ENCODE assay signal across 13 mouse cellular contexts in the genomic region with DNA sequence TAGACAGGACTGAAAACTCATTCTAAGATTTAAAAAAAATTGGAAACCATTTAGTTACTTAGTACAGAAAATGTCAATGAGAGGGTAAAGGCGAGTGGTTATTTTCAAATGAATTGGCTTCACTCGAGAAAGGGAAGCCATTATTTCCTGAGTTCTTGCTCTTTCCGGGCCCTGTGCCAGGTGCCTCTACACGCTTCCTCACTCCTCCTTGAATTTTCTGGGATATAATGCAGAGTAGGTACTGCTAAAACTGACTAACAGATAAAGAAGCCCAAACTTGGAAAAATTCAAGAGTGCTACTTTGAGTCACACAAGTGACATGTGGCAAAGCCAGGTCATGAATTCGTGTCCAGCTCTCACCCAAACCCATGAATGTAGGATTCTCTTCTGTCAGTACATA.
DNase-seq lines count a peak whose midpoint lies in the region; ATAC-seq and TF ChIP-seq lines count a peak whose summit lies in the region.
"Had no signal": no experiment of that assay in that cellular context is flagged by ENCODE, and none has a peak within 500 bp of the region (broad histone marks: within the 10 kb centered on the region; RNA-seq: fewer than 3 reads in every experiment).

No protein-coding gene starts in this region.

- no peak overlapping the region for H3K27ac ChIP-seq in kidney, adult 2 months (ENCODE audit: insufficient read depth, low read depth, low read length)
- H3K27ac ChIP-seq in stomach, embryonic 14.5 days (ENCODE audit: low read length), result no peak overlapping the region
- no peak overlapping the region for H3K27ac ChIP-seq in stomach, postnatal 0 days (replicated peaks)
- H3K27ac ChIP-seq: gastrocnemius, adult 2 months; hindbrain, embryonic 10.5 days; liver, embryonic 14.5 days had no signal

- no peak for TF ChIP-seq POLR2A in kidney, adult 2 months (IDR thresholded peaks at IDR 0.05; ENCODE audit: low read depth, low read length)

- H3K27me3 ChIP-seq in kidney, adult 2 months (replicated peaks; ENCODE audit: control insufficient read depth, insufficient read depth, low read length), result no peaks in the 10 kb centered on the region
- no peaks in the 10 kb centered on the region for H3K27me3 ChIP-seq in stomach, embryonic 14.5 days (ENCODE audit: control insufficient read depth, insufficient read depth, low read length)
- H3K27me3 ChIP-seq in stomach, postnatal 0 days (ENCODE audit: control insufficient read depth, insufficient read depth, low read length), result no peaks in the 10 kb centered on the region

- no peak for DNase-seq in frontal cortex, postnatal 14 days (ENCODE audit: low spot score in 2 of 2)
- peak; percentile 34 to 39 for DNase-seq in kidney, postnatal 4 days
- DNase-seq in kidney, adult 2 months, result no peak
- DNase-seq in stomach, postnatal 0 days (ENCODE audit: low spot score), result no peak
- DNase-seq in right cerebral cortex, postnatal 4 days, result peak; percentile 15
- DNase-seq: adrenal gland, postnatal 36 days; embryo, embryonic 11 days; gastrocnemius, adult 2 months; layer of hippocampus, postnatal 36 days had no signal

- no peaks in the 10 kb centered on the region for H3K4me1 ChIP-seq in kidney, adult 2 months (ENCODE audit: control insufficient read depth, insufficient read depth, low read length)
- H3K4me1 ChIP-seq in stomach, embryonic 14.5 days (ENCODE audit: control insufficient read depth, insufficient read depth, low read length), result no peaks in the 10 kb centered on the region
- H3K4me1 ChIP-seq in stomach, postnatal 0 days (replicated peaks; ENCODE audit: control insufficient read depth, insufficient read depth), result no peaks in the 10 kb centered on the region
- H3K4me1 ChIP-seq: hindbrain, embryonic 10.5 days had no signal

- no peak overlapping the region for H3K4me2 ChIP-seq in stomach, embryonic 14.5 days (replicated peaks; ENCODE audit: low read depth, low read length)
- no peak overlapping the region for H3K4me2 ChIP-seq in stomach, postnatal 0 days (replicated peaks; ENCODE audit: low read depth)

- H3K36me3 ChIP-seq in kidney, adult 2 months (ENCODE audit: control insufficient read depth, insufficient read depth, low read length), result no peaks in the 10 kb centered on the region
- H3K36me3 ChIP-seq in stomach, embryonic 14.5 days (ENCODE audit: control insufficient read depth, insufficient read depth, low read length), result no peaks in the 10 kb centered on the region
- no peaks in the 10 kb centered on the region for H3K36me3 ChIP-seq in stomach, postnatal 0 days (ENCODE audit: control insufficient read depth, insufficient read depth, low read length)
- H3K36me3 ChIP-seq: hindbrain, embryonic 10.5 days had no signal

- TF ChIP-seq EP300 in stomach, postnatal 0 days (optimal IDR thresholded peaks at IDR 0.05), result no peak

- WGBS in kidney, adult 2 months, result 41% methylated on average over 5 of the region's 5 CpGs
- 40% methylated on average over 5 of the region's 5 CpGs for WGBS in stomach, embryonic 14.5 days
- 28% methylated on average over 5 of the region's 5 CpGs for WGBS in stomach, postnatal 0 days

- no peak overlapping the region for H3K9ac ChIP-seq in stomach, embryonic 14.5 days (replicated peaks; ENCODE audit: low read depth, low read length)
- no peak overlapping the region for H3K9ac ChIP-seq in stomach, postnatal 0 days (ENCODE audit: low read length)
- H3K9ac ChIP-seq: liver, embryonic 14.5 days had no signal

- ATAC-seq in frontal cortex, adult (ENCODE audit: low TSS enrichment), result peak; percentile 55; the same call in 1 of the 2 replicates
- peak; percentile 58; the same call in 1 of the 2 replicates for ATAC-seq in stomach, embryonic 14.5 days (ENCODE audit: insufficient number of reproducible peaks, insufficient read depth, low FRiP score, low read depth)
- no peak for ATAC-seq in stomach, postnatal 0 days (ENCODE audit: low FRiP score, low TSS enrichment)

- no peak for TF ChIP-seq CTCF in kidney, adult 2 months (conservative IDR thresholded peaks at IDR 0.05; ENCODE audit: insufficient read depth, insufficient read length, low read depth, low read length)
- TF ChIP-seq CTCF in stomach, postnatal 0 days (IDR thresholded peaks at IDR 0.05; ENCODE audit: low read depth), result no peak

- no peaks in the 10 kb centered on the region for H3K9me3 ChIP-seq in stomach, embryonic 14.5 days (ENCODE audit: control insufficient read depth, low read depth, low read length)
- no peaks in the 10 kb centered on the region for H3K9me3 ChIP-seq in stomach, postnatal 0 days (ENCODE audit: control insufficient read depth, low read length)
- H3K9me3 ChIP-seq: hindbrain, embryonic 10.5 days had no signal

- H3K4me3 ChIP-seq in kidney, adult 2 months (ENCODE audit: insufficient read depth, low read depth, low read length), result no peak overlapping the region
- H3K4me3 ChIP-seq in stomach, embryonic 14.5 days (ENCODE audit: low read depth, low read length), result no peak overlapping the region
- no peak overlapping the region for H3K4me3 ChIP-seq in stomach, postnatal 0 days (ENCODE audit: low read depth, low read length)
- H3K4me3 ChIP-seq: gastrocnemius, adult 2 months; hindbrain, embryonic 10.5 days had no signal

Comparison
In these comparisons a context has a peak if more than half of its experiments do, and no peak if none do; other contexts are left out.
1. DNase-seq: peak in kidney, postnatal 4 days (2 of 2) and right cerebral cortex, postnatal 4 days (single experiment); none in frontal cortex, postnatal 14 days (0 of 2), kidney, adult 2 months (single experiment) and stomach, postnatal 0 days (single experiment).